Mouse (Mus musculus): ENCODE measurements around the gene Fam25c. TPM values are rescaled to one million over a fixed set of nuclear protein-coding genes. Genes with fewer than 3 reads are reported as not detected.

Fam25c gene
- polyA plus RNA-seq, 1 experiment from 2014 or later: 40.1 TPM

- WGBS: 95% methylated on average over 5 of the region's 5 CpGs
- H3K27ac ChIP-seq (replicated peaks; ENCODE audit: low read depth, low read length): no peak overlapping the region
- H3K9me3 ChIP-seq (ENCODE audit: control insufficient read depth, low read length): no peaks in the 10 kb centered on the region
Measured at GRCm38 (mm10) chr14:34347084-34347483, 8.1 kb downstream of the Fam25c start.

GRCm38 (mm10) chr14:34345771-34346566 lies 9.3 kb downstream of the Fam25c start:
- DNase-seq (ENCODE audit: low spot score) (peak; percentile 33), ATAC-seq (ENCODE audit: low read depth) (peak; percentile 9; the same call in 1 of the 2 replicates)
- Histone ChIP-seq H3K4me2 (ENCODE audit: low read depth, low read length) (no peak overlapping the region), H3K36me3 (ENCODE audit: control insufficient read depth, insufficient read depth, low read length) (peaks cover 31% of the 10 kb centered on the region), H3K4me3 (ENCODE audit: low read depth, low read length) (no peak overlapping the region), H3K27ac (replicated peaks; ENCODE audit: low read depth, low read length) (no peak overlapping the region), H3K4me1 (ENCODE audit: control insufficient read depth, insufficient read depth, low read length) (no peaks in the 10 kb centered on the region), H3K27me3 (replicated peaks; ENCODE audit: control insufficient read depth, insufficient read depth, low read length) (no peaks in the 10 kb centered on the region), H3K9me3 (ENCODE audit: control insufficient read depth, low read length) (no peaks in the 10 kb centered on the region), H3K9ac (ENCODE audit: low read depth, low read length) (no peak overlapping the region)
- 53% methylated on average over 12 of the region's 12 CpGs for WGBS

More at GRCm38 (mm10) chr14:34347084-34347483, 8.1 kb downstream of the Fam25c start:
- Histone ChIP-seq H3K9ac (ENCODE audit: low read depth, low read length) (no peak overlapping the region), H3K4me2 (ENCODE audit: low read depth, low read length) (no peak overlapping the region), H3K4me1 (ENCODE audit: control insufficient read depth, insufficient read depth, low read length) (no peaks in the 10 kb centered on the region), H3K36me3 (ENCODE audit: control insufficient read depth, insufficient read depth, low read length) (peaks cover 22% of the 10 kb centered on the region), H3K27me3 (replicated peaks; ENCODE audit: control insufficient read depth, insufficient read depth, low read length) (no peaks in the 10 kb centered on the region), H3K4me3 (ENCODE audit: low read depth, low read length) (no peak overlapping the region)
- ATAC-seq (ENCODE audit: low read depth): no peak
- no peak for DNase-seq (ENCODE audit: low spot score)

- H3K36me3 ChIP-seq (ENCODE audit: control insufficient read depth, insufficient read depth, low read length): peaks cover 43% of the 10 kb centered on the region
- H3K9ac ChIP-seq (ENCODE audit: low read depth, low read length): no peak overlapping the region
- H3K4me3 ChIP-seq (ENCODE audit: low read depth, low read length): no peak overlapping the region
- H3K27me3 ChIP-seq (replicated peaks; ENCODE audit: control insufficient read depth, insufficient read depth, low read length): no peaks in the 10 kb centered on the region
- no peaks in the 10 kb centered on the region for H3K4me1 ChIP-seq (ENCODE audit: control insufficient read depth, insufficient read depth, low read length)
- no peak overlapping the region for H3K27ac ChIP-seq (replicated peaks; ENCODE audit: low read depth, low read length)
- DNase-seq (ENCODE audit: low spot score): no peak
- 82% methylated on average over 5 of the region's 5 CpGs for WGBS
- no peak for ATAC-seq (ENCODE audit: low read depth)
- no peaks in the 10 kb centered on the region for H3K9me3 ChIP-seq (ENCODE audit: control insufficient read depth, low read length)
- H3K4me2 ChIP-seq (ENCODE audit: low read depth, low read length): no peak overlapping the region
Measured at GRCm38 (mm10) chr14:34344361-34344760, 10.9 kb downstream of the Fam25c start.

GRCm38 (mm10) chr14:34343078-34343477 lies 12.2 kb downstream of the Fam25c start:
- Histone ChIP-seq H3K36me3 (ENCODE audit: control insufficient read depth, insufficient read depth, low read length) (peaks cover 53% of the 10 kb centered on the region), H3K27ac (replicated peaks; ENCODE audit: low read depth, low read length) (no peak overlapping the region), H3K9ac (ENCODE audit: low read depth, low read length) (no peak overlapping the region), H3K27me3 (replicated peaks; ENCODE audit: control insufficient read depth, insufficient read depth, low read length) (no peaks in the 10 kb centered on the region), H3K4me2 (ENCODE audit: low read depth, low read length) (no peak overlapping the region), H3K4me3 (ENCODE audit: low read depth, low read length) (no peak overlapping the region), H3K4me1 (ENCODE audit: control insufficient read depth, insufficient read depth, low read length) (no peaks in the 10 kb centered on the region), H3K9me3 (ENCODE audit: control insufficient read depth, low read length) (no peaks in the 10 kb centered on the region)
- 87% methylated on average over 4 of the region's 4 CpGs for WGBS
- ATAC-seq (ENCODE audit: low read depth) (no peak), DNase-seq (ENCODE audit: low spot score) (no peak)

- Histone ChIP-seq H3K4me1 (ENCODE audit: control insufficient read depth, insufficient read depth, low read length) (no peaks in the 10 kb centered on the region), H3K4me2 (ENCODE audit: low read depth, low read length) (no peak overlapping the region), H3K9ac (ENCODE audit: low read depth, low read length) (no peak overlapping the region), H3K9me3 (ENCODE audit: control insufficient read depth, low read length) (no peaks in the 10 kb centered on the region), H3K36me3 (ENCODE audit: control insufficient read depth, insufficient read depth, low read length) (peaks cover 64% of the 10 kb centered on the region), H3K27me3 (replicated peaks; ENCODE audit: control insufficient read depth, insufficient read depth, low read length) (no peaks in the 10 kb centered on the region), H3K4me3 (ENCODE audit: low read depth, low read length) (no peak overlapping the region), H3K27ac (replicated peaks; ENCODE audit: low read depth, low read length) (no peak overlapping the region)
- no peak for ATAC-seq (ENCODE audit: low read depth)
- 75% methylated on average over 4 of the region's 4 CpGs for WGBS
- DNase-seq (ENCODE audit: low spot score): no peak
Measured at GRCm38 (mm10) chr14:34341993-34342392, 13.2 kb downstream of the Fam25c start.

GRCm38 (mm10) chr14:34339446-34339845 lies 15.8 kb downstream of the Fam25c start:
- no peak overlapping the region for H3K27ac ChIP-seq (replicated peaks; ENCODE audit: low read depth, low read length)
- H3K27me3 ChIP-seq (replicated peaks; ENCODE audit: control insufficient read depth, insufficient read depth, low read length): no peaks in the 10 kb centered on the region
- no peak for DNase-seq (ENCODE audit: low spot score)
- H3K9me3 ChIP-seq (ENCODE audit: control insufficient read depth, low read length): no peaks in the 10 kb centered on the region
- no peak overlapping the region for H3K4me3 ChIP-seq (ENCODE audit: low read depth, low read length)
- H3K4me2 ChIP-seq (ENCODE audit: low read depth, low read length): no peak overlapping the region
- no peak for ATAC-seq (ENCODE audit: low read depth)
- H3K36me3 ChIP-seq (ENCODE audit: control insufficient read depth, insufficient read depth, low read length): peaks cover 87% of the 10 kb centered on the region
- H3K4me1 ChIP-seq (ENCODE audit: control insufficient read depth, insufficient read depth, low read length): no peaks in the 10 kb centered on the region
- H3K9ac ChIP-seq (ENCODE audit: low read depth, low read length): no peak overlapping the region
- 50% methylated on average over 1 of the region's 1 CpGs for WGBS

GRCm38 (mm10) chr14:34332476-34332875 lies 22.8 kb downstream of the Fam25c start:
- Histone ChIP-seq H3K27me3 (replicated peaks; ENCODE audit: control insufficient read depth, insufficient read depth, low read length) (no peaks in the 10 kb centered on the region), H3K4me1 (ENCODE audit: control insufficient read depth, insufficient read depth, low read length) (no peaks in the 10 kb centered on the region), H3K4me3 (ENCODE audit: low read depth, low read length) (no peak overlapping the region), H3K36me3 (ENCODE audit: control insufficient read depth, insufficient read depth, low read length) (peaks cover 92% of the 10 kb centered on the region), H3K4me2 (ENCODE audit: low read depth, low read length) (no peak overlapping the region), H3K9ac (ENCODE audit: low read depth, low read length) (no peak overlapping the region), H3K9me3 (ENCODE audit: control insufficient read depth, low read length) (no peaks in the 10 kb centered on the region), H3K27ac (replicated peaks; ENCODE audit: low read depth, low read length) (no peak overlapping the region)
- ATAC-seq (ENCODE audit: low read depth) (no peak), DNase-seq (ENCODE audit: low spot score) (no peak)
- 92% methylated on average over 5 of the region's 5 CpGs for WGBS

GRCm38 (mm10) chr14:34331886-34332285 lies 23.3 kb downstream of the Fam25c start:
- Histone ChIP-seq H3K27me3 (replicated peaks; ENCODE audit: control insufficient read depth, insufficient read depth, low read length) (no peaks in the 10 kb centered on the region), H3K4me2 (ENCODE audit: low read depth, low read length) (no peak overlapping the region), H3K9me3 (ENCODE audit: control insufficient read depth, low read length) (no peaks in the 10 kb centered on the region), H3K4me3 (ENCODE audit: low read depth, low read length) (no peak overlapping the region), H3K9ac (ENCODE audit: low read depth, low read length) (no peak overlapping the region), H3K27ac (replicated peaks; ENCODE audit: low read depth, low read length) (no peak overlapping the region), H3K4me1 (ENCODE audit: control insufficient read depth, insufficient read depth, low read length) (no peaks in the 10 kb centered on the region), H3K36me3 (ENCODE audit: control insufficient read depth, insufficient read depth, low read length) (peaks cover 90% of the 10 kb centered on the region)
- ATAC-seq (ENCODE audit: low read depth) (no peak), DNase-seq (ENCODE audit: low spot score) (no peak)
- 90% methylated on average over 3 of the region's 3 CpGs for WGBS

GRCm38 (mm10) chr14:34330657-34331158 lies 24.5 kb downstream of the Fam25c start:
- no peak for ATAC-seq (ENCODE audit: low read depth)
- no peak for DNase-seq (ENCODE audit: low spot score)
- Histone ChIP-seq H3K9me3 (ENCODE audit: control insufficient read depth, low read length) (no peaks in the 10 kb centered on the region), H3K9ac (ENCODE audit: low read depth, low read length) (no peak overlapping the region), H3K36me3 (ENCODE audit: control insufficient read depth, insufficient read depth, low read length) (peaks cover 89% of the 10 kb centered on the region), H3K4me1 (ENCODE audit: control insufficient read depth, insufficient read depth, low read length) (peaks cover 3% of the 10 kb centered on the region; the same call in 1 of the 2 replicates), H3K27ac (replicated peaks; ENCODE audit: low read depth, low read length) (no peak overlapping the region), H3K4me2 (ENCODE audit: low read depth, low read length) (no peak overlapping the region), H3K27me3 (replicated peaks; ENCODE audit: control insufficient read depth, insufficient read depth, low read length) (no peaks in the 10 kb centered on the region), H3K4me3 (ENCODE audit: low read depth, low read length) (no peak overlapping the region)
- WGBS: 95% methylated on average over 9 of the region's 9 CpGs

Data from embryonic facial prominence, embryonic 14.5 days (tissue).